Mouse (Mus musculus) testis, adult 2 months (tissue): ENCODE measurements at regions not wholly inside any gene's neighbourhood (a gene's known extent, or its start where the extent isn't known, plus 50 kb on each side); places are given as distances from the start of the nearest gene placed in this dataset.

ENCODE experiments used
- CTCF ChIP-seq: fragments of 200-500 bp; IDR thresholded peaks from 2 replicates; pipeline ENCODE4 v1.5.1; 2012; ENCODE audit warnings: low read depth, mild to moderate bottlenecking, inconsistent platforms, low read length, moderate library complexity; ENCODE audit not compliant: control insufficient read depth, insufficient read depth, insufficient replicate concordance
- POLR2A ChIP-seq: fragments of 200-500 bp; IDR thresholded peaks from 2 replicates; pipeline ENCODE4 v1.6.1; 2012; ENCODE audit warnings: low read depth, mild to moderate bottlenecking, inconsistent platforms, low read length, moderate library complexity; ENCODE audit not compliant: control insufficient read depth

- TF ChIP-seq CTCF (no peak), POLR2A (no peak)
Measured at GRCm38 (mm10) chr19:14679776-14680175, 81.9 kb upstream of the Tle4 start.
